Mouse (Mus musculus) layer of hippocampus, postnatal 36 days (tissue): Measurements from ENCODE around the gene Zfp658. TPM values are rescaled to one million over a fixed set of nuclear protein-coding genes. Genes with fewer than 3 reads are reported as not detected.

Experiments
- DNase-seq, 2 experiments: peaks; one replicate each; pipeline ENCODE4 v3.0.0; 2022
- total RNA-seq, 2 experiments: library from RNA; stranded (reverse); gene quantifications; 2 replicates each; pipeline ENCODE4 v1.2.3; 2021

The Zfp658 gene
- 1 to 10 TPM; 5.5 to 6.6 TPM for total RNA-seq

DNA sequence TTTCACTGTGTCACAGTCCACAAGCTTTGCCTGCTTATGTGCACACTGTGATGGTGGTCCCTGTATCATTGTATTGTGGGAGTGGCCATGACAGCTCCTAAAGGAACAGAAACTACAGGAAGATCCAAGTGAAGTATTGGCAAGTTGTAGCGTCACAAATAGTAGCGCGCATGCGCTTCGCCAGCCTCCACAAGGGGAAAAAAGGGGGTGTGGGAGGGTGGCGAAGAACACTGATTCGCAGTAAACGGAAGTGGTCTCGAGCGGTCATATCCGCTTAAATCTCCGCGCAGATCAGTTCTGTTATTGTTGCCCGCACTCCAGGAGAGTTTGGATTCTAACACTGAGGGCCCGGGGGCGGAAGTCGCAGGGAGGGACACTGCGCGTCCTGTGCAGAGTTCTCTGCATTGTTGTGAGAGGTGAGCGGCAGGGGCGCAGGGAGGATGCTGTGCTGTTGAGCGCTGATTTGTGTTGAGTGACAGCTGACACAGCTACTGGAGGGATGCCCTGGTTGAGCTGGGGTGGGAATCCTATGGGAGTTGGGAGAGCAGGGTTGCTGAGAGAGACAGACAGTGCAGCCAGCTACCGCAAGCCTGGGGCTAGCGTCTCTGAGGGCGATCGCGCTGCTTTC, at the start of gene Zfp658:
Zfp658 (plus strand) TSS at position 251 of the 628 bp plus-strand sequence.
- peak; percentile 84 to 87 for DNase-seq

DNA sequence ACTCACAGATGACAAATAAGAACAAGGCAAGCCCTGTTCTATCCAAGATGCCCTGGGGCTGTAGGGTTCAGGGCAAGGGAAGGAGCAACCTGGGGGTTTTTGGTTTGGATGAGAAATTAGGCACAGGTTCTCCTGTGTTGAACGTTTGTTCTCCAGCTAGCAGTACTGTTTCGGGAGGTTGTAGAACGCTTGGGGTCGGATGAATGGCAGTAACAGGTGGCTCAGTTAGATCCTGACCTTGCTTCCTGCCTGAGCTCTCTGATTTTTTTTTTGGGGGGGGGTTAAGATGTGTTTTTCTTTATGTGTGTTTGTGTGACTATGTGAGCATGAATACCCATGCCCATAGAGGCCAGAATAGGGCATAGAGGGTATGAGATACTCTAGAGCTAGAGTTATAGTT, 49.5 kb upstream of the Zfp658 start:
- no peak for DNase-seq

DNA sequence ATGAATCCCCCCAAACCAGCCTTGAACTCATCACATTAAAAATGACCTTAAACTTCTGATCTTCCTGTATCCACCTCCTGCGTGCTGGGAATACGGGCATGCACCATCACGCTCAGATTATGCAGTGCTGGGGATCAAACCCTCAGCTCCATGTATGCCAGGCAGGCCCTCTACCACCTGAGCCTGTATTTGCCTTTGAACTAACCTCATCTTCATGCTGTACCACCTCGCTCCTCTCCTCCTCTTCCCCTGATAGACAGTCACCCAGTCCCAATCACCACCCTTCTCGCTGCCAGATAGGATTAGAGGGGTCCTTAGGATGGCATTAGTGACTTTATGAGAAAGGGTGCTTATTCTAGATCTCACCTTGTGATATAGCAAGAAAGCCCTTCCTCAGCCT, 47.0 kb upstream of the Zfp658 start:
- no peak for DNase-seq

DNA sequence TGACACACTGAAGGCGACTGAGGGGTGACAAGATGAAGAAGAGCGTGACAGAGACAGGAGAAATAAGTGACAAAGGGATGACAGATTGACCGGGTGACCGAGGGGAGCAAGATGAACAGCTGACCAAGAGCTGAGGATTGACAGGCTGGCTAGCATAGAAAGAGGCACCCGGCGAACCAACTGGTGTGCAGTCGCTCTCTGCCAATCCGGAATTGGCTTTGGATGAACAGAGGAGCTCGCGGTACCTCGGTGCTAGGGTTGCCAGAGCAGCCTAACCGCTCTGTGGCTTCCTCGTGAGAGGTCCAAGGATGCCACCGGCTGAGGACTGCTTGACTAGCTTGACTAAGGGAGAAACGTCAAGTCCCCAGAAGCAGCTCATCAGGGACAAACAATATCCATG, 43.7 kb upstream of the Zfp658 start:
- DNase-seq: peak in 1 of 2 experiments; percentile 10

DNA sequence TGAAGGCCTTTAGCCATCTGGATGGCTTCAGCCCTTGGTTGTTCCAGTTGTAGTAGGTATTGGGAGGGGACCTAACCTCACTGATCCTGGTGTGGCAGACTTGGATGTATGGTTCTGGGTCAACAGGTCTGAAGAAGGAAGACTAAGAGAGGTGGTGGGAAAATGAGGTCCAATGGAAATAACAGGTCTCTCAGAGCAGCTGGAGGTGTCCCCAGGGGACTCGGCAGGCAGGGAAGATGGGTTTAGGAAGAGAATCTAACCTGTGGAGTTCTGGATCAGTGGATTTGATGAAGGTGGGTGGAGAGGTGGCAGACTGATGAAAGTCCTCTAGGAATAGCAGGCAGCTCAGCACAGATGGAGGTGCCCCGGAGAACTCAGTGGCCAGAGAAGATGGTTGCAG, 39.3 kb upstream of the Zfp658 start:
- no peak for DNase-seq

DNA sequence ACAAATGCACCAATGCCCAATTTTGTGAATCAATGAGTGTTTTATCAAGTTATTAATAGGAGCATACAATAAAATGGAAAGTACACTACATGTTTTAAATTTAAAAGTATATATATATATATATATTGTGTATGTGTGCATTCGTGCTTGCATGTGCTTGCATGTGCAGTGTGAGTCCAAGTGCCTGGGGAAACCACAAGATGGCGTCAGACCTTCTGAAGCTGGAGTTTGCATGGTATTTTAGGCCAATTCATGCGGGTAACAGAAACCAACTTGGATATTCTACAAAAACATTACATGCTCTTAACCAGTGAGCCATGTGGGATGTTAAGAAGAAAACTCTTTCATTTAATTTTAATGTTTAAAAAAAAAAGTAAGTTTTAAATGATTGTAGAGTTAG, 36.7 kb upstream of the Zfp658 start:
- no peak for DNase-seq

DNA sequence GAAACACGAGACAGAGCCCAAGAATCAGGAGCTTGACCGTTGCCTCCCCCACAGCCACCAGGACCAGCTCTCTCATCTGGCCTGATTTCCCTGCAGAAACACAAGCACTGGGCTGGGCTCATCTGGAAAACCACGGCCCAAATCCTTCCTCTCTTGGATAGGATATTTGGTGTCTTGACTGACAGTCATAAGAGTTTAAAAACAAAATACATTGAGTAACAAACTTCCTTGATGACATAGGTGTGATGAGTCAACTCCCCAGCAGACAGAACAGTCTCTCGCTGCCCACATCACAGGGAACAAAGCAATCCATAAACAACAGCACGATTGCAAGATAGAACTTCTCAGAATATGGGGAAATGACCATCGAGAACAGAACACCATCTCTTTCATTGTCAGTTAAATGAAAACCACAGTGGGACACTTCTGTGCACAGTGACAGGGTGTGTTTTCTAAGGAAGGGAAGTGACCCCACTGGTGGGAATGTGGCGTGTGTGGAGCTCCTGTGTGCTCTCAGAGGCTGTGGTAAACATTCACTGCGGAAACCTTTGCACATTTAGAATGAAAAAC, 31.8 kb upstream of the Zfp658 start:
- no peak for DNase-seq

DNA sequence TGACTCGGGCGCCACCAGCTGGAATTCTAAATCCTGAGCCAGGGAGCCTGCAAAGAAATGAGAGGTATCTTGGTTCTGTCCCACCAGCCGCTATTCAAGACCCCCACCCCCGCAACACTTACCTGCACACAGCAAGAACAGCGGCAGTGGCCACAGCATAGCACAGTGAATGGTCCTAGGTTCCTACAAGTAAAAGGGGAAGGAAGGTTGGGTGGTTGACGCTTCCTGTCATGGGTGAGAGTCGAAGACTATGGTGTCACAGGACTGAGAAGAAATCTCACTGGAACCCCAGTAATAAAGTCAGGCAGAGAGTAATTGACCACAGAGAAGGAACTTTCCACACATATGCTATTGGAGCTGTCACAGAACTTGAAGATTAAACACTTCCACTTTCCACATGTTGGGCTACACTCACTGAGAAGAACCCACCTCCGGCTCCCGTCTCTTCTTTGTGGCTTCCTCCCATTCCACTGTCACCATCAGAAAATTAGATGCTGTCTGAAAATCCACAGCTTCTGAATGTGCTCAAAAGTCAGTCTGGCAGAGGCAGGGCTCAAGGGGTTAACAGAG, 29.0 kb upstream of the Zfp658 start:
- no peak for DNase-seq

DNA sequence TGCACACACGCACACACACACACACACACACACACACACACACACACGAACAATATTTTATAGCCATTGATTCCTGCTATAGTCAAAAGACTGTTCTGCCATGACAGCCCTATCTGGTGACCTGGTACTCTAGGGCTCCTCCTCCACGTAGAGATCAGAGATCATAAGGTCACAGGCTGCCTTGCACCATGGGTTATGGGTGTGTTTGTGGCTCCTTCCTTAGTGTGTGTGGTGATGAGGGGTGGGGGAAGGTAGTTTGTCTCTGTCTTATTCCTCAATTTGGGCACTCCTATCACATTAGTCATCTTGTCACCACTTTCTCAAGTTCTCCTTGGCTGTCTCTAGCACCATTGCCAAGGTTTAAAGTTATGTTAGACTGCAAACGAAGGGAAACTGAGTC, 23.5 kb upstream of the Zfp658 start:
- DNase-seq: no peak

DNA sequence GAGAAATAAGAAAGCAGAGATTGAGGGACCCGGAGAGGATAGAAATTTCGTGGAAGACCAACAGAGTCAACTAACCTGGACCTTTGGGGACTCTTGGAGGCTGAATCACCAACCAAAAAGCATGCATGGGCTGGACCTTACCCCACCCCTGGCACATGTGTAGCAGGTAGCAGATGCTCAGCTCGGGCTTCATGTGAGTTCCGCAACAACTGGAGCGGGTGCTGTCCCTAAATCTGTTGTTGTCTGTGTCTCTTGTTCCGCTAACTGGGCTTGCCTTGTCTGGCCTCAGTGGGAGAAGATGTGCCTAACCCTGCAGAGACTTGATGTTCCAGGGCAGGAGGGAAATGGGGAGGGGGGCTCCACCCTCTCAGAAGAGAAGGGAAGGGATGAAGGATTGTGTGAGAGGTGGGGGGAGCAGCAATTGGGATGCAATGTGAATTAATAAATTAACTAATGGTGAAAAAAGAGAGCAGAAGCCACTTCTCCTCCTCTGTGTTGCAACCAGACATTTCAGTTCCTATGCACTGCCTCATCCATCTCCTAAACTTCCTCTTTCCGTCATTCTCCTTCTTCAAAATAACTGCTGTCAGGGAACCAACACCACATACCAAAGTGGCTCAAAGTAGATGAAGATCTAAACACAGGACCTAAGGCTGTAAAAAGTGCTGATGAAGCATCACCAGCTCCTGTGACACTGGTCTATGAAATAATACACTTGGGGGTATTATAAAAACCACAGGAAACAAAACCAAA, 17.7 kb upstream of the Zfp658 start, which contains the start of gene Cd33:
Cd33 (minus strand) TSS at position 204 of the 753 bp plus-strand sequence.
- DNase-seq: no peak

DNA sequence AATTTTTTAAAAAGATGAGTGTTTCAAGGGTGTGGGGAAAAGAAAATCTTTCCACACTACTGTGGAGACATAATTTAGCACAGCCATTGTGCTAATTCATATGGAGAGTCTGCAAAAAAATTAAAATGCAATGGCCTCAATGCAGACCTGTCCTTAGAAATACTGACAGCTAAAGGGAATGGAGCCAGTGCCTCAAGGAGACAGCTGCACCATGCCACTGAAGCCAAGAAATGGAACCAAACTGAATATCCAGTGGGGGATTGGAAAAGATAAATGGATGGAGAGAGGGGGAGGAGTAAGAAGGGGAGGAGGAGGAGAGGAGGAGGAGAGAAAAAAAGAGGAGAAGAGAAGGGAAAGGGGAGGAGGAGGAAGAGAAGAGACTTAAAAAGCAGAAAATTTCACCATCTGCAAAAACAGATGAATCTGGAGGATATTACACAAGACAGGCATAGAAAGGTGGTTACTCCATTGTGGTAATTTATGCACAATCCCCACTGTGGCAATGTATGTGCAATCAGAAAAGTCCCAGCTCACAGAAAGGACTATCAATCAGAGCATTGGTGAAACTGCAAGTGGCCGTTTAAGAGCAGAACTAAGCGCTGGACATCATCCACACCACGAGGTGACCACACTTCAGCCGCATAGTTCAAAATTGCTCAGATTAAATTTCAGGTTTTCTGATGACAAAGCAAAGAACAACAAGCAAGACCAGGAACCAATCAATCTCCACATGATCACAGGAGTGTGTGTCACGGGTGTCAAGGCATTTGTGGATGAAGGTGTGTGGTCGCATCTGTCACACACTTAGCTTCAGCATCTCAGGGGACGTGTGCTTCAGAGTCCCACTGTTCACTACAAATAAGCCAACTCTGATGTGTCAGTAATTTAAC, 16.2 kb upstream of the Zfp658 start:
- no peak for DNase-seq

DNA sequence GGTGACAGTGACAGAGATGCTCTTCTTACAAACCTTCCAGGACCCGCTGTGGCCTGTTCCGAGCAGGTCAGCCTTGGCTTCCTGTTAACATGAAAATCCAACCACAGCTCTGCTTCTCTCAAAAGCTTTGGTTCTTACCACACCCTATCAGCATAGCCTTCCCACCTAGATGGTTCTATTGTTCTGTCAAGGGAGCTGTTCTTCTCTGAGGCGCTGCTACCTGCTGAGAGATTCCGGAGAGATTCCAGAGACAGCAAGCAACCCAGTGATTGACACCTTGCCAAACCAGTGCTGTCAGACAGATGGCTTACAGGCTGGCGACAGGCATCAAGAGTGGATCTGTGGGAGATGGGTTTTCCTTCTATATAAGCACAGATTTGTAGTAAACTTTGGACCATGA, 14.4 kb upstream of the Zfp658 start:
- DNase-seq: peak; percentile 15 to 40

DNA sequence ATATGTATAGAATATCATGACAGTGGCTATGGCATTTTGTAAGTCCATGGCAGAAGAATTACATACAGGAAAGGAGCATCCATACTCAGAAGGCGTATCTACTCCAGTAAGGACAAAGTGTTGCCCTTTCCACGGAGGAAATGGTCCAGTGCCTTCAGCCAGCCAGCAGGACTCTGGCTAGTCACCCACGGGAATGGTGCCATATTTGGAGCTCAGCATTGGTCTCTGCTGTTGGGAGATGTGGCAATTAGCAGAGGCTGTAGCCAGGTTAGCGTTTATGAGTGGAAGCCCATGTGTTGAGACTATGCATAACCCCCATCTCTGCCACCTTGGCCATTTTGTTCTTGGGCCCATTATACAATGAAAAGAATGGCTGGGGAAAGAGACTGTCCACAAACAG, 13.8 kb upstream of the Zfp658 start:
- no peak for DNase-seq

DNA sequence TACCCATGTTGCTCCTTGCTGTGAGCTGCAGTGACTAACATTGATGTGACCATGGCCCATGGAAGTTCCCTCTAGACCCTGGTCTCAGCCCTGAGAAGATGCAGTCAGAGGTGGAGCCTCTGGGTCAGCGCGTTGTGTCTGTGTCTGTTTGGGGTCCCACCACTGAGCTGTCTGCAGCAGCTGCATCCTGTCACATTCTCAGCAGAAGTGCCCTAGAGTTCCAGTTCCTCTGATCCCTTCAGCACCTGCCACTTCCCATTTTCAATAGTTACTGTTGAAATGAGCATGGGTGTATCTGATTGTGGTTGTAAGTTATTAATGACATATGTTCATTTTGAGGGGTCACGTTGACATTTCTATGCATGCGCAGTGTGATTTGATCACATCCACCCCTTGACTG, 8.9 kb upstream of the Zfp658 start:
- DNase-seq: no peak

DNA sequence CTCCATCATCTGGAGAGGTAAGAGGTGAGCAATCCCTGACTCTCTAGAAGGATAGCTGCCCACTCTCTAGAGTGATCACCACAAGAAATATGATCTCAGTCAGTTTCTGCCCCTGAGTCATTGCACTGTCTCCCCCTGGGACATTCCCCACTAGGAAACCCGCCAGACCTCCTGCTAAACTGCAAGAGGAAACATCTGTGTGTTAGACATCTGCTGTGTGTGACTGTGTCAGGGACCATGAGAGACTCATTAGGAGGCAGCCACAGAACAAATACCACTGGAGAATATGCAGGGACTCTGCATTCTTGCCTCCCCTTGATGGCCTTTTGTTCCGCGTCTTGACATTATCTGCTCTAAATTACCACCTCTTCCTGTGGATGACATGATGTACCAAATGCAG, 7.5 kb upstream of the Zfp658 start:
- no peak for DNase-seq

DNA sequence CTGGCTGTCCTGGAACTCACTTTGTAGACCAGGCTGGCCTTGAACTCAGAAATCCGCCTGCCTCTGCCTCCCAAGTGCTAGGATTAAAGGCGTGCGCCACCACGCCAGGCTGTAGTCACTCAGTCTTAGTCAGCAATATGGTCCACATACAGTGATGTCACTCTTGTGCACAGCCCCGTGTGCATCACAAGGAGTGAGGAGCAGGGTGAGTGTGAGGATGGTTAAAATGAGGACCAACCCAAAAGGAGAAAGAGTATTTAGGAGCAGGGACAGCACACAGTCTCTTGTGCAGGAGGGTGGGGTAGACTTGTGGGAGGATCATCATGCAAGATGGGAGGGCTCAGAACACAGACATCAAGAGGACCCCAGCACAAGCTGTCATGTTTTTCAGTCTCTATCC, 6.7 kb upstream of the Zfp658 start:
- no peak for DNase-seq

DNA sequence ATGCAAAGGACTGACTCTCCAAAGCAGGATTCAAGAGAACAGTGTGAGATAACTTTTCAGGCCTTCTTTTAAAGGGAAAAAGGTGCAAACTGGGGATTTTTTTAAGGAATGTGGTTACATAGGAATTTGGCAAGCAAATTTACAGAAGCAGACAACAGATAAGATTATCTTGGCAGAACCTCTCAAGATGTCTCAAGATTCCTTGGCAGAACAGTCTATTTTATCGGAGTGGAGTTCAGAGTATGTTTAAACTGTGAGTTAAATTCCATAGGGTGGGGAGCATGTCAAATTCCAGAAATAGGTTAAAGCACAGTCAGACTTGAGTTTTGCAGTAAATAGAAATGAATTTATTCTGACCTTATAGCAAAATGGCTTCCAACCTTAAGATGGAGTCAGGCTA, 5.2 kb upstream of the Zfp658 start:
- no peak for DNase-seq

DNA sequence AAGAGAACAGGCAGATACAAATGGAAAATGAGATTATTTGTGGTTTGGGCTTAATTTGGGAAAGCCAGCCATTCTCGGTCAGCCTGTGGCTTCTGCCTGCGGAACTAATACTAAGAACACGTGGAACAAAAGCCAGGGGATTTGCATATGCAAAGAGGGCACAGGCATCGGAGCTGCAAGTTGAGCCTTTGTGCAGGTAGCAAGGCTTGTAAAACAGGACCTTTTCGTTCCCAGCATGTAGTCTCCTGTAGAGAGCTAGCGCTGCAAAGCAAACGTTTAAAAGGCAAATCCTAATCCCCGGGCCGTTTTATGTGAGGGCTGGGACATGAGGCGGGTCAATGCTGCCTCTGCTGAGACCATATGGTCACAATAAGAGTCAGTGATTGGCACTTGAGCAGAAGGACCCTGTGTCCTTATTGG, 605 bp downstream of the Zfp658 start:
- no peak for DNase-seq

DNA sequence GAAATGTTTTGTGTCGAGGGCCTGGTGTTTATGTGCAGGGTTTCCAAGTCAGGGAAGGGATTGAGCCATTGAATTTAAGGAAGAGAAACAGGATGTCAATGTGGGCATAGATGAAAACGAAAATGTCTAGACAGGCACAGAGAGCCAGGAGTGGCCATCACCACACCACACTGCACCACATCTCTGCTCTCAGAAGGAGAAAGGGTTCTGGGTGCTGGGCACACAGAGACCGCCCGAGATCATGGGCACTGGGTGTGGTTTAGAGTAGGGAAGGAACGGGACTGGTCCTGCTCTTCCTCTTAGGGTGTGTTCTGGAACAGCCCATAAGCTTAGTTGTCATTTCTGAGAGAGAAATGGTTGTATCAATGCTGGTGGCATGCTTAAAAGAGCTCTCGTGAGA, 1.2 kb downstream of the Zfp658 start:
- DNase-seq: no peak

DNA sequence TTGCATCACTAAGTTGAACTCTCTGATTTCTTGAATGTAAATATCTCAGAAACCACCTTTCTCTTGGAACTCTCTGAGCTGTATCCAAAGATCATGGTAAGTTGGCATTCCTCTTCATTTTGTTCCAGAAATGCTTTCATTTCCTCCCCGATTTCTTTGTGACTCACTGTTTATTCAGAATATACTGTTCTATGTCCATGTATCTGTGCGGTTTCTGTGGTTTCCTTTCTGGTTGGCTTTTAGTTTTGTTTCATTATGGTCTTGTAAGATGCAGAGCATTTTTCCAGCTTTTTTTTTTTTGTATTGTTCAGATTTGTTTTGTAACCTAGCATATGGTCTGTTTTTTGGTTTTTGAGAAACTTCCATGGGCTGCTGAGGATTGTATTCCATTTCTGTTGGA, 9.2 kb downstream of the Zfp658 start:
- no peak for DNase-seq

DNA sequence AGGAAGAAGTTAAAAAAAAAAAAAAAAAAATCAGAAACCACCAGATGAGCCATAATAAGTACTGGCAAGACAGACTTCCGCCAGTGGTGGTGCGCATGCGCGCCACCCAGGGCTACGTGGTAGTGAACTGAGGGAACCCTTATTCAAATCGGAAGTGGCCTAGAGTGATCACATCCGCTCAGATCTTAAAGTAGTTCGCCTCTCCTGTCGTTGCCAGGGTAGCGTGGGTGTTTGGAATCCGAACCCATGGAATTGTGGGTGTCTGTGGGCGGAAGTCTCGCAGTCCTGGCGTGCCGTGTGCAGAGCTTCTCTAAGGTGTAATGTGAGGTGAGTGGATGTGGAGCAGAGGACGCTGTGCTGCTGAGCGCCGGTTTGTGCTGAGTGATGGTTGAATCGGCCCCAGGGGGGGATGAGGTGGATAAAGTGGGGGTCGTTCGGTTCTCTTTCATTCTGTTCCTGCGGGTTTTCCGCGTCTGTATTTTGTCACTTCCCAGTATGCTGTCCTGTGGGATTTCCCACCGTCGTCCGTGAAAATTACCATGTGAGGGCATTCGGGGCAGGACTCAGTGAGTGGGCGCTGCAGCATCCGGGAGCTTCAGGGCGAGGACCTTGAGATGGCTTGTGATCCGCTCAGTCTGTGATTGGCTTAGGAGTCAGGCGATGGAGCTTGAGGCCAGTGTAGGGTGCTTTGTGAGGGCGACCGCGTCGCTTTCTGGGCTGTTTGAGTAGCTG, 17.6 kb downstream of the Zfp658 start, which contains the start of gene Zfp719:
Zfp719 (plus strand) TSS at position 171 of the 732 bp plus-strand sequence.
- peak; percentile 87 to 89 for DNase-seq

DNA sequence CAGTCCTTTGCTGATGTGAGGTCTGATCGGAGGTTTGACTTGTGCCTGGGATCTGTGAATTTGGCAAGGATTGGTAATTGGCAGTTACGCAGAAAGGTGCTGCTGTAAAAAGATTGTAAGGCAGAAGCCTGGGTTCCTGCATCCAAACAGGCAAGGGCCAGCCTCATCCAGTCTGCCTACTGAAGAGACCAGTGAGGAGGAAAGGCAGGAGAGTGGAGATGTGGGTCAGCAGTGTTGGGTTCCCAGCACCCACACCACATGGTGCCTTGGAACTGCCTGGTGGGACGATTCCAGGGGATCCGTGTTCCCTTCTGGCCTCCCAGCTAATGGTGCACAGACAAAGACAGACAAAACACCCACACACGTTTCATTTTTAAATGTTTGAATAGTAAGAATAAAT, 18.5 kb downstream of the Zfp658 start:
- DNase-seq: peak; percentile 46 to 53
